Mouse (Mus musculus): ENCODE results near the gene Ackr3.

GRCm38 (mm10) chr1:90231591-90232490 is 28.1 kb downstream of the Ackr3 start:
- no peak for TF ChIP-seq CTCF (IDR thresholded peaks at IDR 0.05)
- TF ChIP-seq EP300 (IDR thresholded peaks at IDR 0.05), result no peak
